Mouse (Mus musculus): ENCODE data around the gene Rapgef4. TPM values are rescaled to one million over a fixed set of nuclear protein-coding genes. Genes with fewer than 3 reads are reported as not detected.

The Rapgef4 gene
- polyA plus RNA-seq, 1 experiment: 11.3 TPM

DNA sequence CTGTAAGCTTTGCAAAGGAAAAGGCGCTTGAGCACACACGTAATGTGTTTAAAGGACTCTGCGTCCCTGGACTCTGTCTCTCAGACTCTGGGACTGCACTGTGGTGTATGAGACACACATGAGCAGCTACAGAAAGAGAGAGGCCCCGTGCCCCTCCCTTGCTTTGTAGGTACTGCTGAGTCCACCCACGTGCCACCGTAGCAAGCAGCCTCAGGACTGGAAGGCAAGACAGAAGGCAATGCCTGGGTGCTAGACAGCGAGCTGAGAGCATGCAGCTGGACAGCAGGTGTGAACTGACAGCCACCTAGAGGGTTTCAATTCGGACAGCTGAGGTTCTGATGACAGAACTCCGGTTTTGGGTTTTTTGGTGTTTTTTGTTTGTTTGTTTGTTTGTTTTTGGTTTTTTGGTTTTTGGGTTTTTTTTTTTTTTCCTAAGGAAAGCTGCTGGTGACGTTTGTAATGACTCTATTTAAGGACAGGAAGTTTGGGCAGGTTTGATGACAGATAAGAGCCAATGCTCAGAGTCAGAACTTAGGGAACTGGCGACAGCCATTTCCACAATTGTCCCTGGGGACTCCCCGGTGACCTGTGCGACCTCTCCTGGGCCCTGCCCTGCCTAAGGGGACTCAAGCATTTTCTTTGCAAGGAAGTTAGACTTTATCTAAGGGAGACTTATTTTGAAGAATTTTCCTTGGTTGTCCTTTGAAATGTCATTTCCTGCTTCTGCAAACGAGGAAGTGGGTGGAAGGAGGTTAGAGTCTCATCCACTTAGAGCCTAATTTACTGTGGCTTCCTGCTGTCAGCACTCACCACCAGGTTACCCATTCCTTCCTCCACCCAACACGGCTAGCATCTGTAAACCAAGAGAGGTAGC is 136.3 kb downstream of the Rapgef4 start:
- Histone ChIP-seq H3K36me3 (ENCODE audit: control insufficient read depth, insufficient read depth, low read length) (no peaks in the 10 kb centered on the region), H3K4me1 (ENCODE audit: control insufficient read depth, insufficient read depth, insufficient read length) (peaks cover 21% of the 10 kb centered on the region; the same call in 1 of the 2 replicates), H3K27ac (ENCODE audit: insufficient read depth, low read length) (peak overlapping the region; percentile 69), H3K27me3 (ENCODE audit: control insufficient read depth, insufficient read depth, low read length) (no peaks in the 10 kb centered on the region), H3K4me3 (ENCODE audit: extremely low read depth, insufficient read depth, insufficient read length) (peak overlapping the region; percentile 15; the same call in 1 of the 2 replicates)
- TF ChIP-seq CTCF (IDR thresholded peaks at IDR 0.05; ENCODE audit: extremely low read depth, insufficient read depth, insufficient read length, insufficient replicate concordance): no peak
- TF ChIP-seq POLR2A (IDR thresholded peaks at IDR 0.05; ENCODE audit: low read depth, low read length): no peak
- WGBS: 15% methylated on average over 15 of the region's 15 CpGs
- DNase-seq (ENCODE audit: low read depth in 1 of 2, low spot score in 2 of 2): peak in 1 of 2 experiments; percentile 62

DNA sequence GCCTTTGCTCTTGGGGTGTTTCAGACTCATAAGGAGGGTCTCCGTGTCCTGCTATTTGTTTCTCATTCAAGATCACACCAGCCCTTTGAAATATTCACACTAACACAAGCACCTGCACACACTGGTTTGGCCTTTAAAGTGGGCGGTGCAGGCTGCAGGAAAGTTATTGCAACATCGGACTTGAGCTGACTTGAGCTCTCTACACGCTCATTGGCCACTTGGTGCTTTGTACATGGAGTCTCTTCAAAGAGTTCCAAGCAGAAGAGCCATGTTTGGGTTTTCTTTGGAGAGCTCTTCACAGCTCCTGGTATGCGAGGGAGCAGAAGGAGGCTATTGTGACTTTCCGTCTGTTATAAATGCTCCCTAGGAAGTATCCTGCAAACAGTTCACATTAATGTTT is 139.2 kb downstream of the Rapgef4 start:
- Histone ChIP-seq H3K36me3 (ENCODE audit: control insufficient read depth, insufficient read depth, low read length) (no peaks in the 10 kb centered on the region), H3K27me3 (ENCODE audit: control insufficient read depth, insufficient read depth, low read length) (no peaks in the 10 kb centered on the region), H3K4me3 (ENCODE audit: extremely low read depth, insufficient read depth, insufficient read length) (no peak overlapping the region), H3K4me1 (ENCODE audit: control insufficient read depth, insufficient read depth, insufficient read length) (peaks cover 7% of the 10 kb centered on the region; the same call in 1 of the 2 replicates), H3K27ac (ENCODE audit: insufficient read depth, low read length) (no peak overlapping the region)
- 91% methylated on average over 6 of the region's 6 CpGs for WGBS
- no peak for DNase-seq (ENCODE audit: low read depth in 1 of 2, low spot score in 2 of 2)
- no peak for TF ChIP-seq POLR2A (IDR thresholded peaks at IDR 0.05; ENCODE audit: low read depth, low read length)
- TF ChIP-seq CTCF (IDR thresholded peaks at IDR 0.05; ENCODE audit: extremely low read depth, insufficient read depth, insufficient read length, insufficient replicate concordance): no peak

DNA sequence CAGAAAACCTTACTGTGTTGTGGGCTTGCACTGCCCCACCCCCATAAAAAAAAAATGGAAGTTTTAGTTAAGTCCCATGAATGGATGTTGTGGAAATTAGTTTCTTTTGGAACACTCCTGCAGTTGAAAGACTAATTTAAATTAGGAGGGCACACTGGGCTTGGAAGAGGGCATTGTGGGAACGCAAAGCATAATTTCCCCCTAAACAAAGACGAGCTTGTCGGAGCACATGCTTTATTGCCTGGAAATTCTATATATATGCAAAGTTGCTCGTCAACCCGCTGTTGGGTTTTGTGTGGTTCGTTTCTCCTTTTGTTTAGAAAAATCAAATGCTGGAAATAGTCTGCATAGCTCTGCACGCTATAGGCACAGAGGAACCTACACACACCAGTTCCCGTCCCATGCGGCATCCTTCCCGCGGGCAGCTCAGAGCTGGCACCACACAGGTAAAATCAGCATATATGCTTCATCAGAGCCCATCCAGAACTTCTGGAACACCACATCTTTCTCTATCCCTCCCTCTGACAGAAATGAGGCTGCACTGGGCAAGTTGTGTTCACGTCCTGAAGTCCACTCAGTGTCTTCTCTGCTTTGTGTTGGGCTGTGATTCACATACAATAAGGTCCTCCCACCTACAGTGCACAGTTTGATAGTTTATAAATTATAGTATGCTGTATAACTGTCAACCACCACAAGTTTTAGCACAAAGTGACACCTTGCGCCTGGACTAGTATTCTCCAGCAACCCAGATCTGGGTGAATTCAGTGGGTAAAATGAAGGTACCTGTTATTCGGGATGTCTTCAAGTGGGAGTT is 141.6 kb downstream of the Rapgef4 start:
- no peak overlapping the region for H3K4me3 ChIP-seq (ENCODE audit: extremely low read depth, insufficient read depth, insufficient read length)
- peaks cover 10% of the 10 kb centered on the region; the same call in 1 of the 2 replicates for H3K4me1 ChIP-seq (ENCODE audit: control insufficient read depth, insufficient read depth, insufficient read length)
- no peaks in the 10 kb centered on the region for H3K27me3 ChIP-seq (ENCODE audit: control insufficient read depth, insufficient read depth, low read length)
- WGBS: 92% methylated on average over 14 of the region's 14 CpGs
- DNase-seq (ENCODE audit: low read depth in 1 of 2, low spot score in 2 of 2): no peak
- no peaks in the 10 kb centered on the region for H3K36me3 ChIP-seq (ENCODE audit: control insufficient read depth, insufficient read depth, low read length)
- no peak overlapping the region for H3K27ac ChIP-seq (ENCODE audit: insufficient read depth, low read length)
- no peak for TF ChIP-seq CTCF (IDR thresholded peaks at IDR 0.05; ENCODE audit: extremely low read depth, insufficient read depth, insufficient read length, insufficient replicate concordance)
- TF ChIP-seq POLR2A (IDR thresholded peaks at IDR 0.05; ENCODE audit: low read depth, low read length): no peak

DNA sequence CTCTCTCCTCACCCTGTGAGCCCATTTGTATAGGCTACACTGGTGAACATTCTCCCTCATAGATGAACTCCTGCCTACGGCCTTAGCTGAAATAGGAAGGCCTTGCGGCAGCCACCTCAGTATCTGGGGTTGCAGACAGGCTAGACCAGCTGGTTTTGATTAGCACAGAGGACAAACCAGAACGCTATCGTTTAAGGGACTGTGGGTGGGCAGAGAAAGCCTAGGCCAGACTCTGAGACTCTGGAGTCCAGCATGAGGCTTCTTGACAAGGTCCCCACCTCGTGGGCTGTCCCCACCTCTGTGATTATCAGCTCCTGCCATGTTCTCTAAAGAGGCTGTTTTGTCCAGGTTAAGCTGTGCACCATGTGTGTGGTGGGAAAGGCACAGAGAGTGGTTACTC is 142.8 kb downstream of the Rapgef4 start:
- TF ChIP-seq POLR2A (IDR thresholded peaks at IDR 0.05; ENCODE audit: low read depth, low read length) (no peak), CTCF (IDR thresholded peaks at IDR 0.05; ENCODE audit: extremely low read depth, insufficient read depth, insufficient read length, insufficient replicate concordance) (no peak)
- Histone ChIP-seq H3K4me3 (ENCODE audit: extremely low read depth, insufficient read depth, insufficient read length) (no peak overlapping the region), H3K27me3 (ENCODE audit: control insufficient read depth, insufficient read depth, low read length) (no peaks in the 10 kb centered on the region), H3K36me3 (ENCODE audit: control insufficient read depth, insufficient read depth, low read length) (no peaks in the 10 kb centered on the region), H3K4me1 (ENCODE audit: control insufficient read depth, insufficient read depth, insufficient read length) (peaks cover 7% of the 10 kb centered on the region; the same call in 1 of the 2 replicates), H3K27ac (ENCODE audit: insufficient read depth, low read length) (no peak overlapping the region)
- WGBS: 86% methylated on average over 5 of the region's 5 CpGs
- no peak for DNase-seq (ENCODE audit: low read depth in 1 of 2, low spot score in 2 of 2)

DNA sequence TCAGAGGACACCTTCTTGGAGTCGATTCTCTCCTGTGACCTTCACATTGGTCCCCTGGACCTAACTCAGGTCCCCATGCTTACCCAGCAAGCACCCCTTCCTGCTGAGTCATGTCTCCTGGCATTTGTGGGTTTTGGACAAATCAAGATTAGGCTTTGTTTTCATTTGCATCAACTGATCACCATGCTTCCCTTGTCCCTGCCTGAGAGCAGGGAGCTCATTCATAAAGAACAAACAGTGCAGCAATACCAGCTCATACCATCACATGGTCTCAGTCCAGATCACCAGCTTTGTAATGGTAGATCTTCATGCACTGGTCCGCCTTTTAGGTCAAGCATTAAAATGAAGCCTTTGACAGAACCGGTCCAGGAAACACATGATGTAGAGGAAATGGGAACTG is 144.7 kb downstream of the Rapgef4 start:
- DNase-seq (ENCODE audit: low read depth in 1 of 2, low spot score in 2 of 2): no peak
- TF ChIP-seq POLR2A (IDR thresholded peaks at IDR 0.05; ENCODE audit: low read depth, low read length) (no peak), CTCF (IDR thresholded peaks at IDR 0.05; ENCODE audit: extremely low read depth, insufficient read depth, insufficient read length, insufficient replicate concordance) (no peak)
- Histone ChIP-seq H3K27ac (ENCODE audit: insufficient read depth, low read length) (no peak overlapping the region), H3K4me1 (ENCODE audit: control insufficient read depth, insufficient read depth, insufficient read length) (peaks cover 7% of the 10 kb centered on the region; the same call in 1 of the 2 replicates), H3K27me3 (ENCODE audit: control insufficient read depth, insufficient read depth, low read length) (no peaks in the 10 kb centered on the region), H3K36me3 (ENCODE audit: control insufficient read depth, insufficient read depth, low read length) (no peaks in the 10 kb centered on the region), H3K4me3 (ENCODE audit: extremely low read depth, insufficient read depth, insufficient read length) (no peak overlapping the region)
- 38% methylated on average over 3 of the region's 3 CpGs for WGBS

DNA sequence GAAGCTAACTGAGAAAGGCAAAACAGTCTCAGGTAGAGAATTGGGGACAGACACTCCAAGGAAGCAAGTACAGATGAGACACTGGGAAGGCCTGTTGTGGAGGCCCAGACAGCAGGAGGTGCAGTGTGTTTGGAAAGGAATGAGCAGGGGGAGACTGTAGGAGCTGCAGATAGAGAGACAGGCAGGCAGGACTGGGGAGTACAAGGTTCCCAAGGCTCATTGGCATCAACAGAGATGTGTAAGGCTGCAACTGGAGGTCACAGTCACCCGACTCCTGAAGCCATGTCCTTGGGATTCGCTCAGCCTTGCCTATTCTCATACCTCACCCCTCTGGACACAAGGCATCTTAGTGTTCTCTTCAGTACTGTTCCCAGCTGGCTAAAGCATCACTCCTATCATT is 145.4 kb downstream of the Rapgef4 start:
- no peak for TF ChIP-seq CTCF (IDR thresholded peaks at IDR 0.05; ENCODE audit: extremely low read depth, insufficient read depth, insufficient read length, insufficient replicate concordance)
- TF ChIP-seq POLR2A (IDR thresholded peaks at IDR 0.05; ENCODE audit: low read depth, low read length): no peak

More for the DNA sequence above, 145.4 kb downstream of the Rapgef4 start:
- no peaks in the 10 kb centered on the region for H3K36me3 ChIP-seq (ENCODE audit: control insufficient read depth, insufficient read depth, low read length)
- H3K4me3 ChIP-seq (ENCODE audit: extremely low read depth, insufficient read depth, insufficient read length): no peak overlapping the region
- peaks cover 7% of the 10 kb centered on the region; the same call in 1 of the 2 replicates for H3K4me1 ChIP-seq (ENCODE audit: control insufficient read depth, insufficient read depth, insufficient read length)
- no peak for DNase-seq (ENCODE audit: low read depth in 1 of 2, low spot score in 2 of 2)
- no peaks in the 10 kb centered on the region for H3K27me3 ChIP-seq (ENCODE audit: control insufficient read depth, insufficient read depth, low read length)
- 78% methylated on average over 2 of the region's 2 CpGs for WGBS
- no peak overlapping the region for H3K27ac ChIP-seq (ENCODE audit: insufficient read depth, low read length)

Measured in spleen, adult 2 months (tissue).